Mouse (Mus musculus): ENCODE results near the gene 4921517D22Rik.

4921517D22Rik gene

DNA sequence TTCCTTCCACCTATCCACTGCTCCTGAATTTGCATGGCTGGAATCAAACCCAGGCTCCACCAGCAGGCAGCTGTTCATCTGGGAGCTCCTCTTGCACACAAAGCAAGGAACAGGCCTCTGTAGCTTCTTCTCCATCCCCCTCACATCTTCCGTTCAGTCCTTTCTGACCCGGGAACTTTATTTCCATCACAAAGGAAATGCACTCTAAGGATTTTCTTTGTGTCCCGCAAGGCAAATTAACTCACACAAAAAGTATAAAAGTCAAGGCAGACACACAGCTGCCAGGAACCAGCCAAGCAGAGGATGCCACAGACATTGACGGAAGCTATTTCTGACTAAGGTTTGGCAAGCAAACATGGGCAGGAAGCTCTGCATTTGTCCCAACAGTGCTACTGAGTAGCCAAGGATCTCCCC, 36.9 kb downstream of the 4921517D22Rik start:
- DNase-seq: peak; percentile 38

DNA sequence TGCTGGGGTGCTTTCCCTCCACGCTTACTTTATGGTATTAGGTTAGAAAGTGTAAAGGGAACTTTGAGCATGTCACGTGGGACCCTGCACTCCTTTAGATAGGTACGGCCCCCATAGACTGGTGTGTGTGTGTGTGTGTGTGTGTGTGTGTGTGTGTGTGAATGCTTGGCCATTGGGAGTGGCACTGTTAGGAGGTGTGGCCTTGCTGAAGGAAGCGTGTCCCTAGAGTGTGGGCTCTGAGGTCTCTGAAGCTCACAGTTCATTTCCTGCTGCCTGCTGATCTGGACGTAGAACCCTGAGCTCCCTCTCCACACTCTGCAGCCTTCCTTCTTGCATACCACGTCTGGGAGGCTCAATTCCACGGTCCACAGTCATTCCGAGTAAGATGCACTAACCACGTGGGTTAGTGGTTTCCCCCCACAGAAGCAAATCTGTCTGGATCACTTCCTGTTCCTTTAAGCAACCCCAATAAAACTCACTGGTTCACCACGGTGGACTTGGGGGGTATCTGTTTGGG, 37.5 kb downstream of the 4921517D22Rik start:
- peak; percentile 22 for DNase-seq

DNA sequence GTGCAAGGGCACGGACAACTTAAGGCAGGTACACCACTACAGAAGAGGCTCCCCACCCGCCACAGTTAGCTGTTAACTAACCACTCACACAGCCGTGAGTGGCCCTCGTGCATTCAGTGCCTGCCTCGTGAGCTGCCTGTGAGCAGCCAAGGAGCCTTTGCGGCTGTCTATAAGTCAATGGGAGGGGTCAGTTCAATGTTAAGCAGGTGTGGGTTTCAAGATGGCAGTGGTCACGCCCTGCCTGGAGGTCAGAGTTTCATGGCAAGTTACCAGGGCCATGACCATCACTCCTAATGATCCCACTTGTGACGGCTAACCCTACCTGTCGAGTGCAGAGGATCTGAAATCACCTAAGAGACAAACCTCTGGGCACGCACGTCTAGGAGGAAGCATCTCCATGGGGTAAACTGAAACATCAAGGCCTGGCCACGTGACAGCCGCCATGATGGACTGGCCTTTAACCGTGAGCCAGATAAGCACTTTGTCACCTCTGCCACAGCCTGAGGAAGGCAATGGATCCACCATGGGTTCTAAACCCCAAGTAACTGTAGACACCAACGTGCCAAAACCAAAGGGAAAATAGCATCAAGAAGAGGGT, 38.1 kb downstream of the 4921517D22Rik start:
- no peak for DNase-seq

DNA sequence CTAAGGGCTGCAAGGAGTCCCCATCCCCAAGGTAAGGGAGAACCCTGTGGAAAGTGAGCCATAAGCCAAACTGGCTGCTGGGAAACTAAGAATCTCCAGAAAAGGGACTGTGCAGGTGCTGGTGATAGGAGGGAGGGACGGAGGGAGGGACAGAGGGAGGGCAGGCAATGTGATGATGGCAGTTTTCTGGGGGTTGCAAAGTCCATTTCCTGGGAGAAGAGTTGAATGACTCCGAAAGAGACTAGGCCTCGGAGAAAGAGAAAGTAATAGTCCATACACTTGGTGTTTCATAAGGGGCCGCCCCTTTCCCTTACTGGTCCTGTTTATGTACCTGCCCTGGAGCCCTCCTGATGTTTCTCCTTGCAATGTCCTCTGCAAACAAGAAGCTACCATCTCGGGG, 39.4 kb downstream of the 4921517D22Rik start:
- DNase-seq: no peak

DNA sequence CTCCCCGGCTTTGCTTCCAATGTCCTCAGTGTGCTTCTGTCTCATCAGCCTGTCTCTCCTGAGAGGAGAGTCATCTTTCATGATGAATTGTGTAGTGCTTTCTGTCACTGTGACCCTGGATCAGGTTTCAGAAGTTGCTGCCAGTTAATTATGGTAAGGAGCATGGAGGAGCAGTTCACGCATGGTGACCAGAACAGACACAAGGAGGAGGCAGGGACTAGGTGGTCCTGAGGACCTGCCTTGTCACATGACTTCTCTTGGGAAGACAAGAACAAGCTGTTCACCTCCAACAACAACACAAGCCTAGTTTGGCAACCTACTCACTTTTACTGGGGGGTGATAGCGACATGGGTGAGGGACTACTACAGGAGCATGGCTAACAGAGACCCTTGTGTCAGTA, 40.8 kb downstream of the 4921517D22Rik start:
- no peak for DNase-seq

DNA sequence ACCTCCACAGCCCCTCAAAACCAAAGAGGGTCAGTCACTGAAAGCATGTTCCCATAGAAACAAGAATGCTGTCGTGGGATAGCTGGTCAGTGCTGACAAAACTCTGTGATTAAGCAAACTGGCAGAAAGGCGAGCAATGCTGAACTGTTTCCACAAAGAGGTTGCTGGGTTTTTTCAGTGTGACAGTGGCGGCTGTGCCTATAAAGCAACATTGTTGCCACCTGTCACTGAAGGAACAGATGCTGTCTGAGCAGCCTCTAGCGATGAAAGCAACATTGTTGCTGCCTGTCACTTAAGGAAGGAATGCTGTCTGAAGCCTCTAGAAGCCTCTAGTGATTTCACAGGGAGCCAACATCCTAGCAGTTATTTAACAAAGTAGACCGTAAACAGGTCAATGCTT, 41.3 kb downstream of the 4921517D22Rik start:
- DNase-seq: no peak

DNA sequence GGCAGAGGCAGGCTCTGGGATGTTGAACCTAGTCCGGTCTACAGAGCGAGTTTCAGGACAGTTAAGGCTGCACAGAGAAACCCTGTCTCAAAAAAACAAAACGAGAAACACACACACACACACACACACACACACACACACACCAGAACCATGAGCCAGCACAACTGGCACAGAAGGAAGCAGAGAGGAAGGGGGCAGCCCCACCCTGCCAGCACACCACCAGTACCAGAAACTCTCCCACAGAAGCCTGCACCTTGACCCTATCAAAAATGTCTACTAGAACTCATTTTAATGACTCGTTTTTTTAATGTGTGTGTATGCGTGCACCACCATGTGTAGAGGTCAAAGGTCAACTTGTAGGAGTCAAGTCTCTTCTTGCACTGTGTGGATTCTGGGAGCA, 44.1 kb downstream of the 4921517D22Rik start:
- DNase-seq: no peak

DNA sequence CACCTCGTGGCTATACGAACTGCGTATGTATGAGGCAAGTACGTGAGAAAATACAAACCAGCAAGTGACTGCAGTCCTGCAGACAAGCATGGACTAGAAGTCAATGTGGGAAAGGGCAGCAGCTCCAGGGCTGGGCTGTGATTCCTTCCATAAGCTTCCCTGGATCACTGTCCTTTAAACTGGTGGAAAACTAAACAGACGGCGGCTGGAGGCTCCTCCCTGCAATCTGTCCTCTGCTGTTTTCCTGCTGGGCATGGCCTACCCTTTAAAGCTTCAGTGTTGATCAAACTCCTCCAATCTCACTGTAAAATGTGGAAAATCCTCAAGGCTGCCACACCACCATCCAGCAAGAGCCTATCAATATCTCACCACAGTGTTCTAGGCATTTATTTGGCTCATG, 45.3 kb downstream of the 4921517D22Rik start:
- DNase-seq: no peak

DNA sequence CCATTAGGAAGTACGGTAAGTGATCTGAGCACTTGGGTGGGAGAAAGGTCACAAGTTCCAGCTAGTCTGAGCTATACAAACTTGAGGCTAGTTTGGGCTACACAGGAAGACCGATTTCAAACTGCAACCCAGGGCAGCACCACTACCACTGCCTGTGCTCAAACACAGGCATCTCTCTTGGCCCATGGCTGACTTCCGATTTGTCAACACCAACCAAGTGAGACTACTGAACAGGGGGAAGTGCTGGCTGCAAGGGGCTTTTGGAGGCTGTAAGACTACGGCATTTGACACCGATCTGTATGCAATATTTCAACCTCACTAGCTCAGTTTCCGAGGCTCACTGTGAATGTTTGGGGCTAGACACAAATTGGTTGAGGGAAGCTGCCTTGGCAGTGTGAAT, 46.4 kb downstream of the 4921517D22Rik start:
- no peak for DNase-seq

DNA sequence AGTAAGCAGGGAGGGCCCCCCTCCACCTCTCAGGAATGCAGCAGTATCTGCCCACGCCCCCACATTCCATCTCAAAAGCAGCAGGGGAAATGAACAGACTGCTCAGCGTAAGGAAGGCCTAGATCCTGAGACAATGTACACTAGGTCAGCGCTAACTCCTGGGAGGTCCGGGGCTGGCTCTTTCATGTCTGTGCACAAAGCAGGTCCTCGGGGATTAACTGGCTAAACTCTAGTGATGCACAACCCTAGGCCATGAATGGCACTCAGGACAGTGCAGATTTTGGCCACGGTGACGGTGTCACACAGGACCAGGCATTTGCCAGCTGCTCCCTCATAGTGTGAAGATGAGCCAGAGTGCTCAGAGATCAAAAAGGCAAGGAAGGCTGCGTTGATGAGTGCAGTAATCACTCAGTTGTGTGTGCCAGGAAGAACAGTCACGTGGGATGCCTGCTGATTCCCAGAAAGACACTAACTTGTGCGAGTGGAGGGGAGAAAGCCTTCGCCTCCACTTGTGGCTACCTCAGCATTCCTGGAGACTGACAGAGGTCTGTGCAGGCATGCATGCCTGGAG, 47.1 kb downstream of the 4921517D22Rik start:
- DNase-seq: no peak

DNA sequence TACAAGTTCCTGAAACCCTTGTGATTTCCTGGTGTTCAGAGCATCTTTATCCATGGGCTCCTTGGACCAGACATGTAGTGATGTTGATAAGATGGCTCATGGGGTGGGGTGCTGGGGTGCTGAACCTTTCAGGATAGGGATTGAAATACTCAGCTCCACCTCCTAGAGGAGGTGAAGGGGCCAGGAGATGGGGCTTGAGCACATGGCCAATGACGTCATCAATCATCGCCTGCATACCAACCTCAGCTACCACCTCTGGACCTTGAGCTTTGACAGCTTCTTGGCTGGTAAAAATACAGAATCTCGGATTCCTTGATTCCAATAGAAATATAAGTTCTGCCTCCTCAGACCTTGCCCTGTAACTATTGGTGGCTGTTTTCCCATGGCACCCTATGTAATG, 48.4 kb downstream of the 4921517D22Rik start:
- no peak for DNase-seq

DNA sequence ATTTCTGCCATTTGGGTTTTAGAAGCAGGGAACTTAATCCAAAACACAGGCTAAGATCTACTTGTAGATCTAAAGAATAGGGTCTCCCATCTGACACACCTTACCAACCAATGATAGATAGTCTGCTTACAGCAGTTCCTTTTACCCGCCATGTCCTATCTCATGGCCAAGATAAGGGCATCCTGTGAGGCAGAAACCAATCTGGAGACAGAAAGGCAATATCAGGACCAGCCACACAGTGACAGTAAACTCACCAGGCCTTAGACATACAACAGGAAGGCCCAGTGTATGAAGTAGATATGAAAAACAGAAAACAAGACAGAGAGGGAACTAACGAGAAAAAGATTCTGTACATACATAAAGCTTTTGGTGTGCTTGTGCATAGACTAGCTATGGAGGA, 51.1 kb downstream of the 4921517D22Rik start:
- DNase-seq: no peak

DNA sequence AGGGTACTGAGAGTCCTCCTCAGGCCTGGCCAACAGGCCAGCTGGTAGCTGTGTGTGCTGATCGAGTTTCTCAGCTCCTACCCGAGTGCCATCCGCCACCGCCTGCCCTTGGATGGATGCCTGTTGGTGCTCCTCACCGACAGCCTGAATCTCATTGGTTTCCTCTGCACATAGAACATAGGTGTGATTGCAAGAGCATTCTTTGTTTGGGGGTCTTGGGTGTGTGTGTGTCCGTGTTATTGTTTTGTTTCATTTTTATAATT, 53.8 kb downstream of the 4921517D22Rik start:
- DNase-seq: no peak

DNA sequence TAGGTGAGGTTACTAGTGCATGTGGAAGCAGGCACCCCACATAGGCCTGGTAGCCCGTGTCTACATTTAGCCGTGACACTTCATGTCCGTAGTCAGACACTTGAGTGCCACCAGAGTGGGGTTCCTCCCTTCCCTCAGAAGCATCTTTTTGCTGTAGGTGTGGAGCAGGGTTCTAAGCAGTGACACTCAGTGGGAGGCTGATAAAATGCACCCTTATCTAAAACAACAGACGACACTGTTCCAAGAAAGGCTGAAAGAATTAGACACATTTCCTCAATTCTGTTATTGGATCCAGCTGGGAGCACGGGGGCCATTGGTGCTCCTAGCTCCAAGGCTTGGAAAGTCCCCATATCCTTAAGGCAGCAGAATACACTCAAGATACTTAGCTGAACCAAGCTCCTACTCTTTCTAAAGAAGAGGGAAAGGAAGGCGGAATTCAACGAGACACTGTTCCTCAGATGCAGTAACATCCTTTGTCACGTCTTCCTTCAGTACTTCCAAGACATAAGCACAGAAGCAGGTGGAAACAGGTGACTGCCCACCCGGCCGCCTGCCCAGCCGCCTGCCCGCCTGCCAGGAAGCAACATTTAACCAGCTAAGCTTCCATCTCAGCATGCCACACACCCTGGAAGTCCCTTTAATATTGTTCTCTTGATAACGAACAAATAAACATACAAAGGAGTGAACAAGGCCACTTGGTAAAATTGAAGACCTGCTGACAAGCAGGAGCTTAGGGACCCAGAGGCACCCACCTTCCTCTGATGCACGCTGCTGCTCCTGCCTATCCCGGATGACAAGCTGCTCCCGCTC, 54.3 kb downstream of the 4921517D22Rik start:
- DNase-seq: no peak

DNA sequence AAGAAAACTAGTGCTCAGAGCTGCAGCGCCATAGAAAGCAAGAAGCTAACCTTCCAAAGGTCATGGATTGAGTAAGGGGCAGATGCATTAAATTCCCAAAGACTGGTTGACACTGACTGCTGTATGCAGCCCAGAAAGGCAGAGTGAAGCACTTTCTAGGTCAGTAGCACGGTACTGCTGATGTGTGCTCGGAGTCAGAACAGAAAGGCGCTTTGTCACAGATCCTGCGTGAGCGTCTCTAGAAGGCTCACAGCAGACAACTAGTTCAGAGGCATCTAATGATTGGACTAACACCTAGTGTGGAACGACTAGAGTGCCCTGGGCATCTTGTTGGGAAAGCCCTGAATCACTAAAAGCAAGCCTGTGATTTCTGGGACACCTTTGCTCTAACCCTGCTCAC, 56.1 kb downstream of the 4921517D22Rik start:
- no peak for DNase-seq
